Mouse (Mus musculus) adrenal gland (tissue): ENCODE results near the gene Fbxo2.

Experiments used
- intact Hi-C: fragments of 180-260 bp; cut with DNase I; formaldehyde crosslinking; loops from one replicate; pipeline ENCODE4 v1.15.1; 2025

The Fbxo2 gene

DNA sequence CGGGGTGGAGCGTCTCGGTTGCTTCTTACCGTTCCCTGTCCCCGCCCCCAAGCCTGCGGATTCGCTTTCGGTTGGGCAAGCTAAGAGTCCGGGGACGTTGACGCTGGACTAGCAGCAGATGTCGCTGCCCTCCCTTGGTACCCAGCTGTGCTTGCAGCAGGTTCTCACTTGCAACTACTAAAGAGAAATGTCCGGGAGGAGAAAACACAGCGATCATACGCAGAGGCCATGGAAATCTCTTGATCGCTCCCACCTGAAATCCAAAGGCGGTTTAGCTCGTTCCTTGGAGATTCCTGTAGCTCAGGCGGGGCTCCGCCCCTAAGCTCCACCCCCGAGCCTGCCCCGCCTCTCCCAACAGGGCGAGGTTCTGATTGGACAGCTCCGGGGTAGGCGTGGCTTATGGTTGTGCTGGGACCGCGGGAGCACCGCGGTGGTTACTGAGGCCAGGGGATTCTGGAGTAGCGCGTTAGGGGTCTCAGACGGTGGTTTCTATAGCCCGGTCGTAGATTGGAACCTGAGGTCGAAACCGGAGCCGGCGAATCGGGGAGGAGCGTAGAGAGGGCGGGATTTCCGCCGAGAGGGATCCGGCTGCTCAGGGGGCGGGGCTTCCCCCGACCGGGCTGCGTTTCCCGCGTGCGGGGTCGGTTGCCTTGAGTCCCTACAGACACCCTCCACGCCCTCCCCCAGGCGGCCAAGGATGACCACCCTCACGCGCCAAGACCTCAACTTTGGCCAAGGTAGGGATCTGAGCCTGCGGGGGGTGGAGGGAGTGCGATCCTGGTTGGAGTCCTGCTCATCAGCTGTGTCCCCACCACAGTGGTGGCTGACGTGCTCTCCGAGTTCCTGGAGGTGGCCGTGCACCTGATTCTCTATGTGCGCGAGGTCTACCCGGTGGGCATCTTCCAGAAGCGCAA lies 20.1 kb upstream of the Fbxo2 start:
- intact Hi-C loops, result no loop called here

DNA sequence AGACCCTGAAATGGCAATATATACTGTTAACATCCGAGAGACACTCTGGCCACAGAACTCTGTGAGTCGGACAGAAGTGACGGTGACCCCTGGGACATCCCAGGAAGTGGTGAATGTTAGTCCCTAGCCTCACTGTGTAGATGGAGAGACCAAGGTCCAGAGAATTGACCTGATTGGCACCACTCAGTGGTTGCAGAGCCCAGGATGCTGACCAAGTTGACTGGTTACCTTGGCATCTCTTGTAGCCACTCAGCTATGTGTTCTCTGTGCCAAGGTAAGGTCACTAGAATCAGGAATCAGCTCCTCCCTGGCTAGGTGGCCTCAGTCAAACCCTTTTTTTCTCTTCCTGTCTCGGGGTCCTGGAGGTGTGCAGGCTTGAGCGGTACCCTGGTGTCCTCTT lies 16.7 kb upstream of the Fbxo2 start:
- intact Hi-C loops, result no loop called here

DNA sequence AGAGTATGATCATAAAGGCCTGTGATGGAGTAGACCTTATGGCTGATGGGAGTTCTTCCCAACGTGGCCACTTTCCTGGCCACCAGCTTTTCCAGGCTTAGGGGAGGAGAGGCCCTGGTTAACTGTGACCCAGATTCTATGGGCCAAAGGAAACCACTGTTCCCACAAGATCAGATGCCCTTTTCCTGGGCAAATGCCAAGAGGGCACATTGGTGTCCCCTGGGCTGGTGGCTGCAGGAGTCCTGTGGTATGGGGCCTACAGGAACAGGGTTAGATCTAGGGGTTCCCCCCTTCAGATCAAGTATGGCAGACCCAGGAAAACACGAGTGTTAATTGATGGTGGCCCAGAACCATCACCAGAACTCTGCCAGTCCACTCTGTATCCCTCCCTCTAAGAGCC lies 12.7 kb upstream of the Fbxo2 start:
- intact Hi-C loops, result no loop called here

DNA sequence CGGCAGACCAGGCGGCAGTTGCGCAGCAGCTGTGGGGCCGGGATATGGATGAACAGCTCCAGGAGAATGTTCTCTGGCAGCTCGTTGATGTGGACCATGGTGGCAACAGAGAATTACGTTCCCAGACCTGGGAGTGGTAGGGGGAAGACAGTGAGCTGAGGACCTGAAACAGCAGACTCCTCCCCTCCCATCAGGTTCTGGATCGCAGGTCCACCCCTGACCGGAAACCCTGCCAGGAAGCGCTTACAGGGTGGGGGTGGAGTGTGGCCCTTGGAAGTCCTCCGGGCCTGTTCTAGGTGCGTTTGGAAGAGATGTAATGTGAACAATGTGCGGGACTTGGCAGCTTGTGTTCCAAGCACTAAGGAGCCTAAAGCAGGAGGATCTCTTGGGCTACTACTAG lies 10.9 kb upstream of the Fbxo2 start:
- intact Hi-C loops, result no loop called here

DNA sequence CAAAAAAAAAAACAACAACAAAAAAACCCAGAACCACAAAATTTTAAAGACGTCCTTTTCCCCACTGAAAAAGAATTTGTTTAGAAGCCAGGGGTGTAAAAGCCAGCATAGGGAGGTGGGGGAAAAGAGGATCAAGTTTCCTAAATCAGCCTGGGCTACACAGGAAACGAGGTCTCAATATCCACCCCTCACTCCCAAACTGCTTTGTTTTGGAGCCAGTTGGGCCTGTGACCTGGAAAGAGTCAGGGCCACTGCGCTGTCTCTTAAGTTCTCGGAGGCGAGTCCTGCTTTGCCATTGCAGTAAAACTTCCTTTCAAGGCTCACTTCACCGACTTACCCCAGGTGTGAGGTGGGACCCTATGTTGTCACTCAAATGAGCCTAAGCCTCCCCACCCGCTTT lies 10.2 kb upstream of the Fbxo2 start:
- intact Hi-C loops, result no loop called here

DNA sequence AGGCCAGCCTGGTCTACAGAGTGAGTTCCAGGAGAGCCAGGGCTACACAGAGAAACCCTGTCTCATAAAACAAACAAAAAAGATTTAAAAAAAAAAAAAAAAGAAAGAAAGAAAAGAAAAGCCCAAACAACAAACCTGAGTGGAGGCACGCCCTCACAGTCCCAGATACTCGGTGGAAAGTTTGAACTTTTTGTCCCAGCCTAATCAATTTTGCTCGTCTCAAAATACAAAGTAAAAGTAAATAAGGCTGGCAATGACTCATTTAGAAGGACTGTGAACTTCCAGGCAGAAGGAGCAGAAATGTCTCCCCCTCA lies 9.5 kb upstream of the Fbxo2 start:
- intact Hi-C loops, result no loop called here

DNA sequence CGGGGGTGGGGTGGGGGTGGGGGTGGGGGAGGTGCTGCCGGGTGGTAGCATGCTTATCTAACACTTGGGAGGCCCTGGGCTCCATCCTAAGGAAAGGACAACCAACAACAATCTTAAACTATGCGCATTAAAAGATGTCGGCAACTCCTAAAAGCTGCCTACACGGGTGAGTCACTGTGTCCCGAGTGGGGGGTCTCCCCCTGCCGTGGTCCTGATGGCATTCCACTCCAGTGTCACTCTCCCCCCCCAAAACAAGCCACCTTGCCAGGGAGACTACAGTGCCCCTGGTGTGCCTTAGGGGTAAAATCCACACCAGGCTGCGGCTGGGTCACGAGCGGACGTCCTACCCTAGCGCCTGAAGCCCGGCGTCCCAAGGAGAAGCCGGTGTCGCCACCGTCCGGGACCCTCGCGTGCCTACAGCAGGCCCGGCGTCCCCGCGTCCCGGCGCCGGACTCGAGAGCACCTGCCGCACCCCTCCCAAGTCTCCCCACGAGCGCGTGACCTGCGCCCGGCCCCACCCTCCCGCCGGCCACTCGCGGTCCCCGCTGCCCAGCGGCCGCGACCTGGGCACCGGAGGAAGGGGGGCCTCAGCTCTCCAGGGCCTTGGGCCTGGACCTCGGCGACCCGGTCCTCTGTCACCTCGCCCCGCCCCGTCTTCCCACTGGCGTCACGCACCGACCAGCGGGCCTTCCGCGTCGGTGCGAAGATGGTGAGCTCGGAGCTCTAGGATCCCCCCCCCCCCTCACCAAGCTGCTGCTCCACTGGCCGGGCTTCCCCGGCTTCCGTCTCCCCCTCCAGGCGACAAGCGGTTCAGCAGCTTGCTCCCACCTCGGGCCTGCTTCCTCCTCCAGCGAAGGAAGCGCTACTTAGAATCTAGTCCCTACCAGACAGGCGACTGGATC lies 8.9 kb upstream of the Fbxo2 start, which contains the start of gene Fbxo6:
Gene Fbxo6, minus strand, starts transcription at position 874 of the 902 bp plus-strand sequence.
- intact Hi-C loops, result no loop called here

DNA sequence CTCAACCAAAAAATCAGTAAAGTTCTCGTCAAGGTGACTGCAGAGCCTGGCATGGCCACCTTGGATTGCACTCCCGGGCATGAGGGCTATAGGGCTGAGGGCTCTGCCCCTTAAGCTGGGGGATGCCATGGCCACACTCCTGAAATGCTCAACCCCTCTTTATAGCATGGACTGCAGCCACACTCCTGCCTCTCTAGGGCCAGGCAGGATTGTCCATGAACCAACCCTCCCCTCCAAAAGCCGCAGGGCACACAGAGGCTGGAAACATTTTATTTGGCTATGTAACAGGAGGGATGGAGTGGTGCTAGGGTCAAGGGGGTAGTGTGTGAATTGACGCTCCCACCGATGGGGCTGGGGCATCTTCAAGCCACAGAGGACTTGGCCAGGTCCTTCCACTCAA lies 7.9 kb upstream of the Fbxo2 start:
- intact Hi-C loops, result no loop called here

DNA sequence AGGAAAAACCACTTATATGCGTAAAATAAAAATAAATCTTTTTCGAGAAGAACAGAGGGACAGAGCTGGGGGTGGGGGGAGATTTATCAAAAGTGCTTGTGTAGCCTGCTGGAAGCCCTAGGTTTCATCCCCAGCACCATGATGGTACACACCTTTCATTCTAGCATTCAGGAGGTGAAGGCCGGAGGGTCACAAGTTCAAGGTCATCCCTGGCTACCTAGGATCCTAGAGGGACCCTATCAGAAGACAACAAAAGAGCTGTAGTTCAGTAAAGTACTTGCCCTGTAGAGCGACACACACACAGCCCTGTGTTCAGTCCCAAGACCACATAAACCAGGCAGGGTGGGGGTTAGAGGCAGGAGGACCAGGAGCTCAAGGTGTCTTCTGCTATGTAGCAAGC lies 6.4 kb upstream of the Fbxo2 start:
- intact Hi-C loops, result no loop called here

DNA sequence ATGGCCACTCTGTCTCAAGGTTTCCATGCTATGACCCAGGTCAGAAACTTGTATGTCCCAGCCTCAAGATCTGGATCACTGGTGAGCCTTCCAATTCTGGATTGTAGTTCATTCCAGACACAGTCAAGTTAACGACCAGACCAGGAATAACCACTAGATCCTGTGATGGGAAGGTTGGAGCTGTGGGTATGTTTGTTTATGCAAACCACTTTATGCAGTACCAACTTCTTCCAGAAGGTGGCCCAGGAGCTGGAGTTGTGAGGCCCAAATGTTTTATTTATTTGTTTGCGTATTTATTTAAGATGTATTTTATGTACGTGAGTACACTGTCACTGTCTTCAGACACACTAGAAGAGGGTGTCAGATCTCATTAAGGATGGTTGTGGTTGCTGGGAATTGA lies 5.4 kb upstream of the Fbxo2 start:
- intact Hi-C loops, result no loop called here

DNA sequence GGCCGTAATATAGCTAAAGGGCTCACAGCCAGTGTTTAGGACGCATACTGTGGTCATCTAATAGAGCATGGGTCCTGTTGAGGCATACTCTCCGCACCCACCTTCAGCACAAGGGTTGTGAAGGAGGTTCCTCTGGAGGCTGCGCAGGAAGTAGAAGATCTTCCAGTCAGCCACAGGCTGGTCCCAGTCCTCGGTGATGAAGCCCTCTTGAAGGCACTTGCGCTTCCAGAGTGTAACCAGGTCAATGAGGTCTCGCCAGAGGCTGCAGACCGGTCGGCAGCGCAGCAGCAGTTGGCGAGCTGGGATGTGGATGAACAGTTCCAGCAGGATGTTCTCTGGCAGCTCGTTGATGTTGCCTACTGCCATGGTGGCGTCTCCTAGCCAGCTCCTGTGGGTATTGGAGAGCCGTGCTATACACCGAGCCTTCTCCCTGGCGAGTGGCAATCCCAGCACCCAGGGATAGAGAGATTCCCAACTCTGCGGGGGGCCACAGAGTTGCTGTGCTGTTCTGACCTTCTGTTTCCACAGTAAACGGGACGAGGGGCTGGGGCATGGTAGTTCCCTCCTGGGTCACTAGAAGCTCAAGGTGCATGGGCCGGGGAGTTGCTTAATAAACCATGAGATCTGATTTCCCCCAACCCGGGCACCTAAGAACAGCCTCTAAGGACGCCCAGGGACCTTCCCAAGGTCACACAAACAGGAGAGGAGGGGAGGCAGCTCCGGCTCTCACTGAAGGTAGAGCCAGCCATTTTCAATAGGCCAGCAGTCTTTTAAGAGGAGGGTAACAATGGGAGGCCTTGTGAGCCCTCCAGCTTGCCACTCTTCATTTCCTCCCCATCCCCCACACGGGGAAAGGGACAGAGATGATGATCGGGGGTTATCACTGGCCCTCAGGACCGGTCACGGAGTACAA lies 1.7 kb upstream of the Fbxo2 start:
- intact Hi-C loops, result no loop called here

DNA sequence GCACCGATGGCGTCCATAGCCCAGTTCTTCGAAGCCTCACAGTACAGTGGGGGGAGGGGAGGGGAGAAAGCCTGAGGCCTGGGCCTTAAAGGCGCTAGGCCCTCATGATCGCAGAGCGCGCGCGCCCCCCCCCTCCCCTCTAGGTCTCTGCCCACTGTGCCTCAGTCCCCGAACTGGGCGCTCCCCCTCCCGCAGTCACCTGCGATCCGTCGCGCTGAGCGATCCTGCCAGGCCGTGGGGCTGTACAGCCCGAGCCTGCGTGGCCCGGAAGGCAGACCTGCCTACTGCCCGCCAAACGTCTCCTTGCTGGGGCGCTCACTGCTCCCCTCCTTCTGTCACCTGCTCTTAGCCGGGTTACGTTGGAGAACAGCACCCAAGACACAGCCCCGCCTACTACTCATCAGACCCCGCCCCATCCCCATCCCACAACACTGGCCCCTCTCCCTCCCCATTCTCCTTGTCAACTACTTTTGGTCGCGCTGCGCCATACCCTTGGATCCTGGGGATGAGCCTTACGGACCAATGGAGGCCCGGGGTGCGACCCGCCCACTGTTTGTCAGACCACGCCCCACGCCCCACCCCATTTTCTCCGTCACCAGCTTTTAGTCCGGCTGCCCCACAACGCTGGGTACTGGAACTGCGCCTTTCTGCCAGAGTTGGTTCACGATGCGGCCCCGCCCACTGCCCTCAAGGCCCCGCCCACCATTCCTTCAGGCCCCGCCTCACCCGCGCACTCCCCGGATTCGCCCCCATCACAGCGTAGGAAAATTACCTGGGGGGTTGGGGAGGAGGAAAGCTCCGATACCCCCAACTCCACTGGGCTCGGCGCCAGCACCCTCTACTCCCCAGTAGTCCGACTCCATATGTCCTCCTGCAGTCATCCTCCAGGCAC lies 631 bp upstream of the Fbxo2 start:
- intact Hi-C loops, result no loop called here

DNA sequence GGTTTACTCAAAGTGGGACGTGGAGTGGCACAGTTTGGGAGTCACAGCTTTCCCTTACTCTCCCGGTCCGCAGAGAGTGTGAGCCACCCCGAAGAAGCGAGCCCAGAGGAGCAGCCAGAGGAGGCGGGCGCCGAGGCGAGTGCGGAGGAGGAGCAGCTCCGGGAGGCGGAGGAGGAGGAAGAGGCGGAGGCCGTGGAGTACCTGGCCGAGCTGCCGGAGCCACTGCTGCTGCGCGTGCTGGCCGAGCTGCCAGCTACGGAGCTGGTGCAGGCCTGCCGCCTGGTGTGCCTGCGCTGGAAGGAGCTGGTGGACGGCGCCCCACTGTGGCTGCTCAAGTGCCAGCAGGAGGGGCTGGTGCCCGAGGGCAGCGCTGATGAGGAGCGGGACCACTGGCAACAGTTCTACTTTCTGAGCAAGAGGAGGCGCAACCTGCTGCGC lies 3.6 kb downstream of the Fbxo2 start:
- intact Hi-C loops, result no loop called here

DNA sequence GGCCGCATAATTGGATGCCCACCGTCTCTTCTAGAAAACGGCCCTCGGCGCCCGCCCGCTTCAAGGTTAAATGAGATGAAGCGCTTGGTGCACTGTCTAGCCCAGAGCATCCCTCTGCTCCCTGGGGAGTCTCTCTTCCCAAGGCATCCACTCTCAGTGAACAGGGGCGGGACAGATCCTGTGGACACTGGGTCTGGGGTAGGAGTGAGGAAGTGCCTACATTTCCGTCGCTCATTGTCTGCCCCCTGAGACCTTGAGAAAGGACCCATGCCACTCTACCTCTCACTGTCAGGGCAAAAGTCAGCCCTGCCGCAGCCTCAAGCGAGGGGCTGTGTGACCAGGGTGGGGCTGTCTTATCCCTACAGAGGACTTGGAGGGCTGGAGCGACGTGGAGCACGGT lies 4.0 kb downstream of the Fbxo2 start:
- intact Hi-C loops, result no loop called here

DNA sequence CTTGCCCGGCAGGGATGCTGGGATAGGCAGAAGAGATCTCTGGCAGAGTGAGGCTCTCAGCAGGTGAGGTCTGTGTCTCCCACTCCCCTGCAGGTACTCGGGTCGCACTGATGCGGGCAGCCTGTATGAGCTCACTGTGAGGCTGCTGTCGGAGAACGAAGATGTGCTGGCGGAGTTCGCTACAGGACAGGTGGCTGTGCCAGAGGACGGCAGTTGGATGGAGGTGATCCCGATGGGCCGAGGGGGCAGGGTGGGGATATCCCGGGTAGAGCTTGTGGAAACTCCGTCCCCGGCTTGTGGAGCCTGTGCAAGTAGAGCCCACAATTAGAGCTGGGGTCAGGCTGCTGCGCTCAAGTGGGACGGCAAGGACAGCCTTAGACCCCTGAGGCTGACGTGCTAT lies 5.1 kb downstream of the Fbxo2 start:
- intact Hi-C loops, result loop anchor here (1.0 kb wide), 1 partner anchor 51 kb away; no protein-coding TSS in a partner anchor

DNA sequence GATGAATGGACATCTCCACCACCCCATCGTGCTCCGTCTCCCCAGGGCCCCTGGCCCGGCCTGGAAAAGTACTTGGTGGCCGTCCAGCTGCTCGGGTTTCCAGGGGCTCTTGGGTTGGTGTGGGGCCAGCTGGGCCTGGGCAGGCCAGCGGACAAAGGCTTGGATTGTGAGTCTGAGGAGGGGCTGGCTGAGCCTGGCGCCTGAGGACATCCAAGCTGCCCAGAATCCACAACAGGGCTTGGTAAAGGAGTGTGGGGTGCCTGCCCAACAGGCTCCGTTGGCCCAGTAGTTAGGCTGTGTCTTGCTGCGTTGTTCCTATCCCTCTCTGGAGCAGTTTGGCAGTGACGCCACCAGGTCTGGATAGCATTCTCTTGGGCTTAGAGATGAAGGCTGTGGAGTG lies 6.0 kb downstream of the Fbxo2 start:
- intact Hi-C loops, result no loop called here

DNA sequence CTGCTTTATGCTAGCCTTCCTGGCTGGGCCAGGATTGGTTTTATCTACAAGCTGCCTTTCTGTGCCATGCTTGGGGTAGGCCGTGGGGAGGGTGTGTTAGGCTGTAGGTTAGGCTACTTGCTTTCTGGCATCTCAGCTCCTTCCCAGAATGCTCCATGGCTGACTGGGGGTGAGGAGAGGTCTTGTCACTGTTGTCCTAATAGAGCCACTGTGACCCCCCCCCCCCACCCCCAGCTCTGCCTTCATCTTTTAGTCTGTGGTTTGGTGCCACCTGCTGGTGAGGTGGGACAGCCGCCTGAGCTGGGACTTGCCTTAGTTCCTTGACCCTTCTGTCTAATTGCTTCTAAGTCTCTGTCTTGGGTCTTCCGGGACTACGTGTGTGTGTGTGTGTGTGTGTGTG lies 6.6 kb downstream of the Fbxo2 start:
- intact Hi-C loops, result no loop called here

DNA sequence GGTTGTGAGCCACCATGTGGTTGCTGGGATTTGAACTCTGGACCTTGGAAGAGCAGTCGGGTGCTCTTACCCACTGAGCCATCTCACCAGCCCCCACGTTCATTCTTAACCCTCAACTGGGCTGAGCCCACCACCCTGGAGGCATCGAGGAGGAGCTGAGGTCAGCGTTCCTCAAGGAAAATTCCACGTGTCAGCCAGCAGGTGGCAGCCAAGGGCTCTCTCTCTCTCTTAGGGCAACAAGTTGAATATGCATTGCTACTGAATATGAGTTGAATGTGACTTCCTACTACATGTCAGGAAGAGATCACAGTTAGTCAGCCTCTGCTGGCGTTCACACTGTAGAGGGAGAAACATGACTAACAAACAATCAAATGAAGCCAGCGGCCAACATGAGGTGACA lies 7.9 kb downstream of the Fbxo2 start:
- intact Hi-C loops, result loop anchor here (2.0 kb wide), 1 partner anchor 221 kb away; no protein-coding TSS in a partner anchor

DNA sequence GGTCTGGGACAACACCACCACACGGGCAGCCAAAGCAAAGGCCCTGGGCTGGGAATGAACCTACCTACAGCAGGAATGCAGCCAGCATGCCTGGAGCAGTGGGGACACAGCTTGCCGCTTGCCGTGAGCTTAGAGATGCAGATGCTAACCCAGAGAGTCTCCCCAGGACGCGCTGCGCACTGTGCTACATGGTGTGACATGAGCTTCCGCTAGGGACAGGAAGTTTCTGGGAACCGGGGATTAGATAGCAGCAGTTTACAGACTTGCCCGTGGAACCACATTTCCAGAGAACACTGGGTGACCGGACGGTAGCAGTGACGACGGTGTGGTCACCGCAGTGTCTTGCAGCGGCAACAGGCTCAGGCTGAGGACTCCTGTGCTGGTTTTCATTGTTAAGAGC lies 9.2 kb downstream of the Fbxo2 start:
- intact Hi-C loops, result loop anchor here (2.0 kb wide), 1 partner anchor 219 kb away; no protein-coding TSS in a partner anchor

DNA sequence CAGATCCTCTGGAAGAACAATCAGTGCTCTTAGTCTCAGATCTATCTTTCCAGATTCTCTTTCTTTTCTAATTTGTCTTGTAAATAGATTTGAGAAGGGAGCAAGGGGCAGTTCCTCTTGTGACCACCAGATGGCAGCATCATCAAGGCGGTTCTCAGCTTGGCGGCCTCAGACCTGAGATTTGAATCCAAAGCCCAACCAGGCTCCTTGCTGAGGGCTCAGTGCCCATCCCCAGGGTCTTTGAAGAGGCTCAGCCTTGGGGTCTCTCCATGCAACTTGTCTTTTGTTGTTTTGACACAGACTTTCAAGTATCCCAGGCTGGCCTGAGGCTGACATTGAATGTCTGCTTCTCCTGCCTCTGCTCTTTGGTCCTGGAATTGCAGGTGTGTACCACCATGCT lies 10.4 kb downstream of the Fbxo2 start:
- intact Hi-C loops, result loop anchor here (2.0 to 5.0 kb wide), 2 partner anchors 166 to 264 kb away; no protein-coding TSS in a partner anchor
